Mouse (Mus musculus) hindlimb bud, embryonic 11.5 days (tissue): ENCODE results near the gene Cyb5r4.
"Not testable (repeated sequence)": the region's sequence is repeated elsewhere in the genome, so short reads cannot be mapped to it uniquely, and the experiment has no call there.

Experiments
- DNase-seq: peaks from one replicate; pipeline ENCODE4 v3.0.0-alpha.2; 2012; ENCODE audit warnings: low read depth, low spot score; ENCODE audit errors: extremely low spot score

The Cyb5r4 gene

DNA sequence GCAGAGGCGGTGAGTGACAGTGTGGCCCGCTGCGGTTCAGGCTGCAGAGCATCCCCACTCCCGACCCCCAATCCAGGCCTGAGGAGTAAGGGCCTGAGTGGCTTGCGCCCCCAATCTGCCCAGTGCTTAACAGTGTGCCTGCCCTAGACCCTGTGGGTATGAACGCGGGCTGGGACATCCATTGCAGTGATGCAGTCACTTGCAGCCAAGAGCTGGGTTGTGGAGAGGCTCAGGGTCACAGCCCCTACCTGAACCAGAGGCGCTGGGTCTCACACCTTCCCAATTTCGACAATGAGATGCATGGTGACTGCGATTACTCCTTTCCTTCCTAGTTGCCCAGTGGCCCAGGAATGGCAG lies 5.9 kb upstream of the Cyb5r4 start:
- DNase-seq = no peak

DNA sequence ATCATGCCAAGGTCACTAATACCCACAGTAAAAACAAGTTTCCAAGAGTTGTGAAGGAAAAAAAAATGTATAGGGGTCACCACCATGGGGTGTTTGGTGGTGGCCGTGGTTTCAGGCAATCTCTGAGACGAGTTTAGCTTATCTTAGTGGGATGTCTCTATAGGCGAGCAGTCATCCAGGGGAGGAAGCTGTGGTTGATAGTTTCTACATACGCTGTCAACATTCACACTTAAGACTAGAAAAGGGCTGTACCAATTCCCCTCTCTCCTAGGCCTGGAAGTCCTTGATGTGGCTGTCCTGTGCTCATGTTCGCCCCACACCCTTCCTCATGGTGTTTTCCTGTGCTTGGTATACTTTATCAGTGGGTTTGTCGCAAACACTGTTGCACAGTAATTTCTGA lies 4.0 kb downstream of the Cyb5r4 start:
- DNase-seq = no peak

DNA sequence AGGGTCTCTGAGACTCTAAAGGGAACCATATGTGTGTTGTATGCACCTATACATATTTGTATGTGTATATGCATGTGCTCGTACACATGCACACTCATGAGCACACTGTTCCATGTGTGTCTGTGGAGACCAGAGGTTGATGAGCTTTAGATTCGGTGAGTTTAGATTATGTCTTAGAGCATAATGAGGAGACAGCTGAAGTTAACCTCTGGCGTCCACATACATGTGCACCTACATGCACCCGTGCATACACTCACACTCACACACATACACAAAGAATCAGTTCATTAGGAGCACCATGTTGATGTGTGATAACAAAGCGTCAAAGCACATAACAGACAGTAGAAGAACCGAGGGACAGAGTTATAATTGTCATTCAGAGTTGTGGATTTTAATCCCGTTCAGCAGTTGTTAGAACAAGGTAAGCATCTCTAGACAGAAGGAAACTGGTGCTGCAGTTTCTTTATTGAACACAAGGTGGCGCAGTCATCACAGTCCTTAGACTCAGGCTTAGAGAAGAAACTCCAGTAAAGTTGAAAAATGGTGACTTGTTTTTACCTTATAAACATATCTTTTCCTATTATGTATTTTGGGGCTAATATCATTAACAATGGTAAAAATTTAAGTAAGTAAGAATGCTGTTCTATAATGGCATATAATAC lies 5.7 kb downstream of the Cyb5r4 start:
- no peak for DNase-seq

DNA sequence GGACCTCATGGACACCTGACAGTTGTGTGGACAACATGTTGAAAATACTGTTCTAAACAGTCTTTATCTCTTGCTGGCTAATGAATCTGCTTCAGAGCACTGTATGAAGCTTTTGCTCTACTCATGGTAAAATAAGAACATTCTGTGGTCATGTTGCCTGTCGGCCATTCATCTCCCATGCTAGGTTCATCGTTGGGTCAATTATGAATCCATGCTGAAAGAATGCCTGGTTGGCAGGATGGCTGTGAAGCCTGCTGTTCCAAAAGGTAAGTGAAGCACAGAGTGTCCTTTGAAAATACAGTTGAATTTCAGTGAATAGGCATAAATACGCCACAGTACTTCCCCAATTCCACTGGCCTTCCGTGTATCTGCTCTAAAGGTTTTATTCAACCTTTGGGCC lies 10.4 kb downstream of the Cyb5r4 start:
- no peak for DNase-seq

DNA sequence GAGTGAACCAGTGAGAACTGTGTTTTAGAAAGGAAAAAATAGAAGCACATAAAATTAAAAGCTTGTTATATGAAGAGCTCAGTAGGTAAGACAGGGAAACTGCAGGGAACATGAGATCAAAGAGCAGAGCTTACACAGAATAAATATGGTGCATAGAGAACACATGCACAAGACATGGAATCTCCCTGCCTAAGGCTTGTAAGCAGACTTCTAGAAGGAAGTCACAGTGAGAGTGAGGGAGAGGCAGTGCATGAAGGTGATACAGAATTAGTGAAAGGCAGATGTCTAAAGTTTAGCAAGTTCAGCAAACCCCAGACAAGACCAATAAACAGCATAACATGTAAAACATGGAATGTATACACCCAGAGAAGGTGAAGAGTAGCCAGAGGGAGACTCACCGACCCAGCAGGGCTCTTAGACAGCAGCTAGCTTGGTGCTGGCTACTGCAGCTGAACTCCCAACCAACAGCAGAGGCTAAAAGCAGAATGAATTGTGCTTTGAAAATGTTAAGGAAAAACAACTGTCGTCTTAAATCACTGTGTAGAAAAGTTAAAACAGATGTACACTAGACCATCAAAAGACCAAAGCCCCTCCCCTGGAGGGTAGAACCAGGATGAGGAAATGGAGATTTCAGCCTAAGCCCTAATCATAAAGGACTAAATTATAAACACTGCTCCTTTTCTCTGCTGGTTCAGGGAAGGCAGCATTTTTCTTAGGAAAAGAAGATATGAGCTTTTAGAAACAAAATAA lies 13.2 kb downstream of the Cyb5r4 start:
- no peak for DNase-seq

DNA sequence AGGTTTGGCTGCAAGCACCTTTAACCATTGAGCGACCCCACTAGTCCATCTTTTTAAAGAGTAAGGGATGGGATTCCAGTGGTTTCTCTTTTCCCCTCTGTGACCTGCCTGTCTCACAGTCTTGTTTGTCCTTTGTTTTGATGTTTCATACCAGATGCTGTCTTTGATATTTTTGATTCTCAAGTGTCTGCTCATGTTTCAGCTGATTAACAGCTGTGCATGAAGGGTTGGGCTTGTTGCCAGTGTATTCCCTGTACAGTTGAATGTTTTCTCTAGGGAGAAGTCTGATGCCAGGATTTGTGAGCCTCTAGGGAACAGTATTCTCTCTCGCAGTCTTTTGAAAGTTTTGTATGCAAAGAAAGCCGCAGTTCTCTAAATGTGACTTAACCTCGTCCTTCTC lies 27.6 kb downstream of the Cyb5r4 start:
- no peak for DNase-seq

GRCm38 (mm10) chr9:87055547-87056235 lies 33.9 kb downstream of the Cyb5r4 start:
- DNase-seq = no peak

DNA sequence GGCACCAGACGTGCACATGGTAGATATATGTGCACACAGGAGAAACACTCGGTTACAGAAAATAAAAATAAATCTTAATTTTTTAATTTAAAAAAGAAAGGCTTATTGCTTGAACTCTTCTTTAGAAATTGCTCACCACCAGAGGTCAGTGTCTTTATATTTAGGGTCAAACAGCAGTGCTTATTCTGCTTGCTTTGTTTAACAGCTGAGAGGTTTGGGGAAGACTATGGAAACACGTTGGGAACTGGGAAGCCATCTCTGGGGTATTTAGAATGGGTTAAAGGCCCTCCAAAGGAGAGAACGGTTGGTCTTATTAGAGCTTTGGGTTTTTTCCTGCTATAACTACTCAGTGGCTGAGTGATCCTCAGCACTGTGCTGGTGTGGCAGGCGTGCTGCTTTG lies 40.5 kb downstream of the Cyb5r4 start:
- DNase-seq = no peak

GRCm38 (mm10) chr9:87068160-87068559 lies 46.3 kb downstream of the Cyb5r4 start:
- DNase-seq = no peak

DNA sequence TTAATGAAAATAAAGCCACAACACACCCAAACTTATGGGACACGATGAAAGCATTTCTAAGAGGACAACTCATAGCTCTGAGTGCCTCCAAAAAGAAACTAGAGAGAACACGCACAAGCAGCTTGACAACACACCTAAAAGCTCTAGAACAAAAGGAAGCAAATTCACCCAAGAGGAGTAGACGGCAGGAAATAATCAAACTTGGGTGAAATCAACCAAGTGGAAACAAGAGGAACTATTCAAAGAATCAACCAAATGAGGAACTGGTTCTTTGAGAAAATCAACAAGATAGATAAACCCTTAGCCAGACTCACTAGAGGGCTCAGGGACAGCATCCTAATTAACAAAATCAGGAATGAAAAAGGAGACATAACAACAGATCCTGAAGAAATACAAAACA lies 49.8 kb downstream of the Cyb5r4 start:
- not testable (repeated sequence) for DNase-seq

DNA sequence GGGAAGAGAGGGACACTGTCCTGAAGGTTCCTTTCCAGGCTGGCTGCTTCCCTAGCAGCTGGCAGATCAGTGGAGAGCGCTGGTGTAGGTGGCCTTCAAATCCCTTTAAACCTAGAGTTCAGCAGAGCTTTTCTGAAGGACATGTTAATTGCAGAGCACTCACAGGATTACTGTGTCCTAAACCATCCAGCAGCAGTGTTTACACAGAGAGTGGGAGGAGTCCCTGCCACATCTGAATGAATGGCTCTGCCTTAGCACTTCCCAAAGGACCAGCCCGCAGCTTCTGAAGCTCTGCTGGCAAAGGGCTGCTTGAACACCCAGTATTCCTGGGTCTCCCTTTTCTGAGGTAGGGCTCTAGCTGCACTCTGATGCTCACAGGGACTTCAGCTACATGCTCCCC lies 56.1 kb downstream of the Cyb5r4 start:
- no peak for DNase-seq

DNA sequence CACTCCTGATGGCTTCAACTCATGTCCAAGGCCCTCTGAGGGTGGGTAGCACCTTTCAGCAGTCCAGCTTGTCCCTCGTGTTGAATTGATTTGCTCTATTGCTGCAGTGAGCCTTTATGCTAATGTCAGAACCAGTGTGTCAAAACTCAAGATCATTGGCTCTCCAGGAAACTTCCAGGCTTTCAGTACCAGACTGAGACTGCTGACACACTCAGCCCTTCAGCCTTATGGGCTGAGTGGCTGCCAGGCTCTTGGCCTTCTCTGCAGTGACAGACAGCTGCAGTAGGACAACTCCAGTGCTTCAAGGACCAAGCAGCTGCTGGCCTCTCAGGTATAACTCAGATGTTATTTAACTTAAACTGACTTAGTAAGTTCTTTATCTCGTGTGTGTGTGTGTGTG lies 57.7 kb downstream of the Cyb5r4 start:
- DNase-seq = no peak

GRCm38 (mm10) chr9:87086991-87087390 lies 65.2 kb downstream of the Cyb5r4 start:
- no peak for DNase-seq

DNA sequence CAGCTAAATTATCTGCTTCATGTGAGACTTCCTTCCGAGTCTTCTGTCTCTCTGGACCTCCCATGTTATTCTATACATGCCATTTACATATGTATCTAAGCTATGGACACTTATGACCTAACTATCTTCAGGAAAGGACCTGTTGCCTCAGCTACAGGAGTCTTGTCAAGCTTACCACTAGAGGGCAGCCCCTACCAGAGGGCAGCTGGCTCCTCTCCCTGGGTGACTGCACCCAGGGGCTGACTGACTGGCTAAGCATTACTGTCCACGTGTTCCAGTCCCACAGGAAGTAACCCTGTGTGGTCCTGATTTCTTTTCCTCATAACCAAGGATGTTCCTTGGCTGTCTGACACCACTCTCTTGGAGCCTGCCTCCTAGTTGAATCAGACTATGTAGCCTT lies 76.2 kb downstream of the Cyb5r4 start:
- DNase-seq = no peak

- no peak for DNase-seq
Measured at GRCm38 (mm10) chr9:87115019-87115418, 93.2 kb downstream of the Cyb5r4 start.

DNA sequence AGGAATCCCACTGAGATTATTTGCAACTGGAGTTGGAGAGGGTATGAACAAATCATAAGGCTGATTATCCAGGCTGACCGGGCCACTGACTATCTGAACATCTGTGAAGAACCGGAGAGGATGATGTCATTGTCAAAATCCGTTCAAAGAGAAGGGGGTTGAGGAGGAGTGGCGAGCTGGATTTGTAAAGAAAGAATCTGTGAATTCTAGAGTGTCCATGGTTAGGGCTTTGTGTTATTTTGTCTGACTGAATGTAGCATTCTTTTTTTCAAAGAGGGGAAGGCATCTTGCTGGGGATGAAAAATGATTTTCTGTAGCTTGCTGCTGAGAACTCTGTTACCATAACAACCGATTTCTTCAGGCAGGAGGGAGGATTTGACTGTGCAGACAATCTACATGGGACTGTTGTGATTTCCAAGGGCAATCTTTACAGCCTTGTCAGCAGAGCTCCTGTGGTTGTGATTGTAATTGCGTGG lies 93.7 kb downstream of the Cyb5r4 start:
- no peak for DNase-seq

DNA sequence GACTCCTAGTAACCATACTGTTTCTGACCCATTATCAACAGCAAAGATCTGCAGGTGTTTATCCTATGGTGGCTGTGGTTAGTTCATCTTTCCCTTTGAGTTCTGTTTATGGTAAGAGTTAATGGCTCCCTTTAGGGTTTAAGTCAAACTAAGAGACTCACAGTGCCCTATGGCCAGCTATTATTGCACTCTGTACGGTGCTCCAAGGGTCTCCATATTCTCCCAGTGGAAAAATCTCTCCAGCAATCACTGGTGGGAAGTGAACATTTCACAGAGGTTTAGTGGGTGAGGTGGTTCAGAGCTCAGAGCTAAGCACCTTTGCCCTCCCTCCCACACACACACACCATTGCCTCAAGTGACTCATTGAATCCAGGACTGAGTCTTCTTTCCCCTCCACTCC lies 94.2 kb downstream of the Cyb5r4 start:
- DNase-seq = no peak

DNA sequence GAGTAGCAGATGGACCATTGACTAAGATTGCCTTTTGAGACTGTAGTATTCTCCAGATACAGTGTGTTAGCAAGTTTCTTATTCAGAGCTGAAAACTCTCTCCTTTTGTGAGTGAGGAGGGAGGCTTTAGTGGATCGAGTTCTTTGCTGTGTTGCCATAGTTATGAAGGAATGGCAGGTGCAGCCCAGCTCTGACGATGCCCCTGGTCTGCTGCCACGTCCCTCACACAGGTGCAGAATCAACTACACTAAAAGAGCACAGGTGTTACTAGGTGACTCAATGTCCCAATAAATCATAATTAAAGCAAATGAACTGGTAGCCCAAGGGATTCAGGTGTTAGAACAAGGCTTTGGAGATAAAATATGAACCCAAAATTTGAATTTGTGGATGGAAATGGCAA lies 97.2 kb downstream of the Cyb5r4 start:
- no peak for DNase-seq

- no peak for DNase-seq
Measured at GRCm38 (mm10) chr9:87121956-87122493, 100.2 kb downstream of the Cyb5r4 start.

- DNase-seq = not testable (repeated sequence)
Measured at GRCm38 (mm10) chr9:87127046-87127445, 105.2 kb downstream of the Cyb5r4 start.
